Mouse (Mus musculus): ENCODE results near the gene Ccdc148.

DNA sequence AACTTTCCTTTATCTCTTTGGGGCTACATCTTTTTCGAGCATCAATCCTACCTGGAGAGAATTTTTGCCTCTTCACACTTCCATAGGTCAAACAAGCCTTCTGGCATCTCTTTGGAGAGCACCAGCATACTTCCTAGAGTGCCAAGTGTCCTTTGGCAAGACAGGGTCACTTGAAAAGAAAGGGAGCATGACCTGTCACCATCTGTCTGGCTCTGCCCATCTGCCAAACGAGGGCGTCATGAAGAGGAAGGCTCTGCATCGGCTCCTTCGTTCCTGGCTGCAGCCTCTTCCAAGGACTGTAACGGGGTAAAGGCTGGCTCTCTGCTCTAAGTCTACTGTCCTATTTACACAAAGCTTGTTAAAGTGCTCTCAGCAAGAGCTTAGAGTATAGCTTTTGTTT is 124.0 kb downstream of the Ccdc148 start:
- TF ChIP-seq EP300 (IDR thresholded peaks at IDR 0.05; ENCODE audit: low read depth) (no peak), CTCF (IDR thresholded peaks at IDR 0.05; ENCODE audit: low read depth) (no peak)
